Mouse (Mus musculus): ENCODE results near the gene Dppa2. TPM values are rescaled to one million over a fixed set of nuclear protein-coding genes. Genes with fewer than 3 reads are reported as not detected.

Gene Dppa2
- total RNA-seq (2012; rRNA removed): 45.2 and 74.0 TPM in 2 replicates

GRCm38 (mm10) chr16:48303509-48303908 is at the start of gene Dppa2:
Dppa2 (plus strand) TSS chr16:48303908.
- Histone ChIP-seq H3K27ac (ENCODE audit: insufficient read depth, low read depth, low read length, poor library complexity, severe bottlenecking) (peak within 1 kb of the TSS; percentile 91), H3K4me3 (ENCODE audit: insufficient read depth in 1 of 2, low read depth in 1 of 2, low read length in 2 of 2, poor library complexity in 1 of 2, severe bottlenecking in 1 of 2) (peak within 1 kb of the TSS; percentile 12 to 32), H3K9ac (ENCODE audit: insufficient read depth, low read depth, low read length, poor library complexity, severe bottlenecking) (peak within 1 kb of the TSS; percentile 31; the same call in 1 of the 2 replicates), H3K4me1 (ENCODE audit: control insufficient read depth in 2 of 2, insufficient read depth in 2 of 2, low read length in 2 of 2, poor library complexity in 1 of 2) (peaks cover 6 to 20% of the 10 kb centered on the region in 2 experiments), H3K9me3 (ENCODE audit: control insufficient read depth, insufficient read depth, low read depth, low read length) (no peaks in the 10 kb centered on the region), H3K36me3 (ENCODE audit: control insufficient read depth, insufficient read depth, low read length, poor library complexity, severe bottlenecking) (peaks cover 4% of the 10 kb centered on the region; the same call in 1 of the 2 replicates)
- in situ Hi-C loops (cut with MboI; ENCODE audit: low sequenced_read_pairs in 2 of 2, unreplicated experiment in 2 of 2): no loop called here
- TF ChIP-seq ZC3H11A (IDR thresholded peaks at IDR 0.05; ENCODE audit: borderline replicate concordance, low read depth, low read length): no peak
- TF ChIP-seq ZNF384 (IDR thresholded peaks at IDR 0.05; ENCODE audit: low read depth, low read length): no peak
- peak; percentile 87 for TF ChIP-seq MAFK (IDR thresholded peaks at IDR 0.05; ENCODE audit: insufficient read depth, low read depth, low read length)
- no peak for TF ChIP-seq CHD2 (IDR thresholded peaks at IDR 0.05; ENCODE audit: low read depth, low read length)
- no peak for TF ChIP-seq HCFC1 (IDR thresholded peaks at IDR 0.05; ENCODE audit: borderline replicate concordance, insufficient read depth, low read length)
- no peak for DNase-seq (ENCODE audit: low read depth, low spot score)

GRCm38 (mm10) chr16:48254584-48254983 is 49.1 kb upstream of the Dppa2 start:
- TF ChIP-seq MAFK (IDR thresholded peaks at IDR 0.05; ENCODE audit: insufficient read depth, low read depth, low read length): no peak
- TF ChIP-seq CHD2 (IDR thresholded peaks at IDR 0.05; ENCODE audit: low read depth, low read length): no peak
- no peak for TF ChIP-seq ZNF384 (IDR thresholded peaks at IDR 0.05; ENCODE audit: low read depth, low read length)
- TF ChIP-seq ZC3H11A (IDR thresholded peaks at IDR 0.05; ENCODE audit: borderline replicate concordance, low read depth, low read length): no peak
- no peak for TF ChIP-seq HCFC1 (IDR thresholded peaks at IDR 0.05; ENCODE audit: borderline replicate concordance, insufficient read depth, low read length)
- Histone ChIP-seq H3K4me1 (ENCODE audit: control insufficient read depth in 2 of 2, insufficient read depth in 2 of 2, low read length in 2 of 2, poor library complexity in 1 of 2) (no peaks in the 10 kb centered on the region), H3K9me3 (ENCODE audit: control insufficient read depth, insufficient read depth, low read depth, low read length) (no peaks in the 10 kb centered on the region), H3K36me3 (ENCODE audit: control insufficient read depth, insufficient read depth, low read length, poor library complexity, severe bottlenecking) (no peaks in the 10 kb centered on the region), H3K4me3 (ENCODE audit: insufficient read depth in 1 of 2, low read depth in 1 of 2, low read length in 2 of 2, poor library complexity in 1 of 2, severe bottlenecking in 1 of 2) (no peak overlapping the region), H3K27ac (ENCODE audit: insufficient read depth, low read depth, low read length, poor library complexity, severe bottlenecking) (no peak overlapping the region), H3K9ac (ENCODE audit: insufficient read depth, low read depth, low read length, poor library complexity, severe bottlenecking) (no peak overlapping the region)
- no peak for DNase-seq (ENCODE audit: low read depth, low spot score)
- in situ Hi-C loops (cut with MboI; ENCODE audit: low sequenced_read_pairs in 2 of 2, unreplicated experiment in 2 of 2): no loop called here

- Histone ChIP-seq H3K4me3 (ENCODE audit: insufficient read depth in 1 of 2, low read depth in 1 of 2, low read length in 2 of 2, poor library complexity in 1 of 2, severe bottlenecking in 1 of 2) (no peak overlapping the region), H3K27ac (ENCODE audit: insufficient read depth, low read depth, low read length, poor library complexity, severe bottlenecking) (no peak overlapping the region), H3K36me3 (ENCODE audit: control insufficient read depth, insufficient read depth, low read length, poor library complexity, severe bottlenecking) (no peaks in the 10 kb centered on the region), H3K9ac (ENCODE audit: insufficient read depth, low read depth, low read length, poor library complexity, severe bottlenecking) (no peak overlapping the region), H3K4me1 (ENCODE audit: control insufficient read depth in 2 of 2, insufficient read depth in 2 of 2, low read length in 2 of 2, poor library complexity in 1 of 2) (no peaks in the 10 kb centered on the region), H3K9me3 (ENCODE audit: control insufficient read depth, insufficient read depth, low read depth, low read length) (no peaks in the 10 kb centered on the region)
- no peak for TF ChIP-seq CHD2 (IDR thresholded peaks at IDR 0.05; ENCODE audit: low read depth, low read length)
- no peak for TF ChIP-seq HCFC1 (IDR thresholded peaks at IDR 0.05; ENCODE audit: borderline replicate concordance, insufficient read depth, low read length)
- no peak for TF ChIP-seq ZNF384 (IDR thresholded peaks at IDR 0.05; ENCODE audit: low read depth, low read length)
- no peak for TF ChIP-seq ZC3H11A (IDR thresholded peaks at IDR 0.05; ENCODE audit: borderline replicate concordance, low read depth, low read length)
- TF ChIP-seq MAFK (IDR thresholded peaks at IDR 0.05; ENCODE audit: insufficient read depth, low read depth, low read length): no peak
- in situ Hi-C loops (cut with MboI; ENCODE audit: low sequenced_read_pairs in 2 of 2, unreplicated experiment in 2 of 2): no loop called here
- no peak for DNase-seq (ENCODE audit: low read depth, low spot score)
Observed at GRCm38 (mm10) chr16:48259519-48259918, 44.2 kb upstream of the Dppa2 start.

GRCm38 (mm10) chr16:48262901-48263300 is 40.8 kb upstream of the Dppa2 start:
- no peaks in the 10 kb centered on the region for H3K9me3 ChIP-seq (ENCODE audit: control insufficient read depth, insufficient read depth, low read depth, low read length)
- no peak overlapping the region for H3K9ac ChIP-seq (ENCODE audit: insufficient read depth, low read depth, low read length, poor library complexity, severe bottlenecking)
- H3K36me3 ChIP-seq (ENCODE audit: control insufficient read depth, insufficient read depth, low read length, poor library complexity, severe bottlenecking): no peaks in the 10 kb centered on the region
- in situ Hi-C loops (cut with MboI; ENCODE audit: low sequenced_read_pairs in 2 of 2, unreplicated experiment in 2 of 2): no loop called here
- no peak overlapping the region for H3K27ac ChIP-seq (ENCODE audit: insufficient read depth, low read depth, low read length, poor library complexity, severe bottlenecking)
- peaks cover 0 to 4% of the 10 kb centered on the region in 2 experiments; a peak in 1 of 4 replicates for H3K4me1 ChIP-seq (ENCODE audit: control insufficient read depth in 2 of 2, insufficient read depth in 2 of 2, low read length in 2 of 2, poor library complexity in 1 of 2)
- no peak overlapping the region for H3K4me3 ChIP-seq (ENCODE audit: insufficient read depth in 1 of 2, low read depth in 1 of 2, low read length in 2 of 2, poor library complexity in 1 of 2, severe bottlenecking in 1 of 2)
- TF ChIP-seq MAFK (IDR thresholded peaks at IDR 0.05; ENCODE audit: insufficient read depth, low read depth, low read length) (no peak), ZNF384 (IDR thresholded peaks at IDR 0.05; ENCODE audit: low read depth, low read length) (no peak), CHD2 (IDR thresholded peaks at IDR 0.05; ENCODE audit: low read depth, low read length) (no peak), HCFC1 (IDR thresholded peaks at IDR 0.05; ENCODE audit: borderline replicate concordance, insufficient read depth, low read length) (no peak)
- DNase-seq (ENCODE audit: low read depth, low spot score): no peak

- H3K36me3 ChIP-seq (ENCODE audit: control insufficient read depth, insufficient read depth, low read length, poor library complexity, severe bottlenecking): no peaks in the 10 kb centered on the region
- H3K27ac ChIP-seq (ENCODE audit: insufficient read depth, low read depth, low read length, poor library complexity, severe bottlenecking): no peak overlapping the region
- H3K4me3 ChIP-seq (ENCODE audit: insufficient read depth in 1 of 2, low read depth in 1 of 2, low read length in 2 of 2, poor library complexity in 1 of 2, severe bottlenecking in 1 of 2): no peak overlapping the region
- peaks cover 0 to 4% of the 10 kb centered on the region in 2 experiments; a peak in 1 of 4 replicates for H3K4me1 ChIP-seq (ENCODE audit: control insufficient read depth in 2 of 2, insufficient read depth in 2 of 2, low read length in 2 of 2, poor library complexity in 1 of 2)
- no peak overlapping the region for H3K9ac ChIP-seq (ENCODE audit: insufficient read depth, low read depth, low read length, poor library complexity, severe bottlenecking)
- no peaks in the 10 kb centered on the region for H3K9me3 ChIP-seq (ENCODE audit: control insufficient read depth, insufficient read depth, low read depth, low read length)
- in situ Hi-C loops (cut with MboI; ENCODE audit: low sequenced_read_pairs in 2 of 2, unreplicated experiment in 2 of 2): no loop called here
- TF ChIP-seq ZC3H11A (IDR thresholded peaks at IDR 0.05; ENCODE audit: borderline replicate concordance, low read depth, low read length): no peak
- TF ChIP-seq CHD2 (IDR thresholded peaks at IDR 0.05; ENCODE audit: low read depth, low read length): no peak
- TF ChIP-seq HCFC1 (IDR thresholded peaks at IDR 0.05; ENCODE audit: borderline replicate concordance, insufficient read depth, low read length): no peak
- no peak for TF ChIP-seq MAFK (IDR thresholded peaks at IDR 0.05; ENCODE audit: insufficient read depth, low read depth, low read length)
- no peak for DNase-seq (ENCODE audit: low read depth, low spot score)
Observed at GRCm38 (mm10) chr16:48265856-48266255, 37.9 kb upstream of the Dppa2 start.

All from ES-E14 (cell line).